Mouse (Mus musculus): ENCODE measurements around the gene Olfr93.
A peak's percentile ranks its signal among the peaks of the same experiment; 100 is the strongest.
"Not testable (repeated sequence)": the region's sequence is repeated elsewhere in the genome, so short reads cannot be mapped to it uniquely, and the experiment has no call there.

Olfr93 gene

GRCm38 (mm10) chr17:37161394-37161793 is at the start of gene Olfr93:
Gene Olfr93 (minus strand): TSS chr17:37161494.
- DNase-seq (ENCODE audit: low spot score in 2 of 2) = no peak

- DNase-seq (ENCODE audit: low spot score in 2 of 2) = no peak
Measured at GRCm38 (mm10) chr17:37203917-37204236, 42.6 kb upstream of the Olfr93 start.

DNA sequence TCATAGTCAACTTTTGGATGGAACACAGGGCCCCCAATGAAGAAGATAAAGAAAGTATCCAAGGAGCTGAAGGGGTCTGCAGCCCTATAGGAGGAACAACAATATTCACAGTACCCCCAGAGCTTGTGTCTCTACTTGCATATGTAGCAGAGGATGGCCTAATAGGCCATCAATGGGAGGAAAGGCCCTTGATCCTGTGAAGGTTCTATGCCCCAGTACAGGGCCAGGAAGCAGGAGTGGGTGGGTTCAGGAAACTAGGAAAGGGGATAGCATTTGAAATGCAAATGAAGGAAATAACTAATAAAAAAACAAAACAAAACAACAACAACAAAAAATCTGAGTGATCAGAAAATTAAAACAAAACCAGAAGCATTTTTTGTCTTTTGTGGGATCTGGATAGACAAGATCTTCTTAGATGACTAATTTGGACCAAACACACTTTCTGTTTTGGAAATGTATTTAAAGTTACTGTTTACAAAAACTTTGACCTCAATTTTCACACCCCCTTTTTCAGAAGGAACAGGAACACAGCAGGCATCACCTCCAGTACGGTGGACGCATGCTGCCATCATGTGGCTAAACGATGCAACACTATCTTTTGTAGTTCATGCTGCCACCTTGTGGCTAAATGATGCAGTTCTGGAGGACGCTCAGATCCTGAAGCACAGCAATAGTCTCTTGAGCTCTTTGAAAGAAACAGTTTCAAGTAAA is 42.1 kb upstream of the Olfr93 start:
- peak; percentile 60 to 70 for DNase-seq (ENCODE audit: low spot score in 2 of 2)

DNA sequence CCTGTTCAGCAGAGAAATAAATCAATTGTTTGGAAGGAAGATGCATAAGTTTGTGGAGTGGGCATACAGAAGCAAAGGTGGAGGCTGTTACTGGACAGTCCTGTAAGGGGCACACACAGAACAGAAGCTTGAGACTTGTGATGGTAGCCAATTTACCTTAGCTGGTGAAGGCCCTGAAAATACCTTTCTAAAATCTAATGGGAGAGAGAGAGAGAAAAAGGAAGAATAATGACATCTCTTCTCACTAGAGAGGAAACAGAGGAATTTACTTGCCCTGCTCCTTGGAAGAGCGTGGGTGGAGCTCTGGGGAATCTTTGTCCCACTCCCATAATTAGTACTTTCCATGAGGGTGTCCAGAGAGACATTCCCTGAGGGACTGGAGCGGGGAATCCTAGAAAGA is 39.6 kb upstream of the Olfr93 start, which contains the start of gene Olfr94:
Olfr94 (minus strand) TSS at position 101 of the 400 bp plus-strand sequence.
- no peak for DNase-seq (ENCODE audit: low spot score in 2 of 2)

DNA sequence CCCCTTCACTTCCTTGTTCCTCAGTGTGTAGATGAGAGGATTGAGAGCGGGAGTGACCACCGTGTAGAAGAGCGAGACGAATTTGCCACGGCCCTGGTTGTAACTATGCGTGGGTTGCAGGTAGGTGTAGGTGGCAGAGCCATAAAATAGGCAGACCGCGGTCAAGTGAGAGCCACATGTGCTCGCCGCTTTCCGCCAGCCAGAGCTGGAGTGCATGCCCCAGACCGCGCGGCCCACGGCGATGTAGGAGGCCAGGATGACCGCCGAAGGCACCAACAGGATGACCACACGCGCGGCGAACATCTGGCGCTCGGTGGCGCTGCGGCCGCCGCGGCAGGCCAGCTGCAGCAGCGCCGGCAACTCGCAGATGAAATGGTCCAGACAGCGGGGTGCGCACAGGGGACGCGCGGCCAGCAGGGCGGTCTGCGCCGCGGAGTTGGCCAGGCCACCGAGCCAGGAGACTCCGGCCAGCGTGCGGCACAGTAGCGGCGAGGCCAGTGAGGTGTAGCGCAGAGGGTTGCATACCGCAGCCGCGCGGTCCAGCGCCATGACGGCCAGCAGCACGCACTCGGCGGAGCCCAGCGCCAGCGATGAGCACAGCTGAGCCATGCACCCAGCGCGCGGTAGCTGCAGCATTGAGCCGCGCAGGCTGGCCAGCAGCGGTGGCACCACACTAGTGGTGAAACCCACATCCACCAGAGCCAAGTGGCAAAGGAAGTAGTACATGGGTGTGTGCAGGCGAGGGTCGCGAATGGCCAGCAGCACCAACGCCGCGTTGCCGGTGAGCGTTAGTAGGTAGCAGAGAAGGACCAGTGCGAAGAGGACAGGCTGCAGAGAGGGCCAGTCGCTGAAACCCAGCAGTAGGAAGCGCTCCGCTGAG is 35.8 kb upstream of the Olfr93 start:
- DNase-seq (ENCODE audit: low spot score in 2 of 2) = no peak

- no peak for DNase-seq (ENCODE audit: low spot score in 2 of 2)
Measured at GRCm38 (mm10) chr17:37194782-37195181, 33.5 kb upstream of the Olfr93 start.

GRCm38 (mm10) chr17:37193656-37194055 is 32.4 kb upstream of the Olfr93 start, which contains the start of gene Ubd:
Gene Ubd (plus strand): TSS chr17:37193892.
- no peak for DNase-seq (ENCODE audit: low spot score in 2 of 2)

GRCm38 (mm10) chr17:37193032-37193431 is 31.7 kb upstream of the Olfr93 start:
- no peak for DNase-seq (ENCODE audit: low spot score in 2 of 2)

GRCm38 (mm10) chr17:37190711-37191110 is 29.4 kb upstream of the Olfr93 start:
- no peak for DNase-seq (ENCODE audit: low spot score in 2 of 2)

DNA sequence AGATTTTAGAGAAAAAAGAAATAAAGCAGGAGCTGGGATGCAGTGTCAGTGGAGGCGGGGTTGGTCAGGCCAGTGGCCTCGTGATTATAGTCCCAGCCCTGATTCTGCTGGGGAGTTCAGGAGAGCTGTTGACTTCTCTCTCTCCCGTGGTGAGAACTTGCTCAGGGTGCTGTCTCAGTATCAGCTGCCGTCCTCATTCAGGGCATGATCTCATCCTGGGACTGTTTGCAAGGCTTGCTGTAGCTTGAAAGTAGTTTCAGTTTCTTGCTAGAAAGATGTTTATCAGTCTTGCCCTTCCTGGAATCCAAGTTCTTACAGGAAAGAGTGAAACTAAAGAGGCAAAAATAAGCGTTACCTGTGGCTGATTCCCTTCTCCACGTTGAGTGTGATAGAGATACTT is 24.2 kb upstream of the Olfr93 start:
- no peak for DNase-seq (ENCODE audit: low spot score in 2 of 2)

- not testable (repeated sequence) for DNase-seq (ENCODE audit: low spot score in 2 of 2)
Measured at GRCm38 (mm10) chr17:37131366-37131765, 29.9 kb downstream of the Olfr93 start.

DNA sequence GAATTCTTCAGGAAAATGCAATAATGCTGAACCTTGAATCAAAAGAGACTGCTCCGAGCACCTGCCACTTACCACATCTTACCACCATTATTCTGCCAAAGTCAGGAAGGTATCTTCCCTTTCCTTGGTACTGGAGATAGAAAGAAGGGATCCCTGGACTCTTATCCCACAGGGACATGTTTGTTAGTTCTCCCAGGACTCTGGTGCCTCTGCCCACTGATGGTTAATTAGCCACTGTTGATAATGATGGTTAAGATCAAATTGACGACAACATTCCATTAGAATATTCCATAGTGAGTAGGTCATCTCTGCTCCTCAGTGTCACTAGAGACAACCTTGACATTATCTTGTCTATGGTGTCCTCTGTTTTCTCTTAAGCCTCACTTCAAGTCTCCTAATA is 41.3 kb downstream of the Olfr93 start, which contains the start of gene Olfr92:
Olfr92 (minus strand) TSS at position 101 of the 400 bp plus-strand sequence.
- no peak for DNase-seq (ENCODE audit: low spot score in 2 of 2)

- DNase-seq (ENCODE audit: low spot score in 2 of 2) = no peak
Measured at GRCm38 (mm10) chr17:37098178-37098577, 63.1 kb downstream of the Olfr93 start, which contains the start of gene Olfr91. Gene Olfr91 (minus strand): TSS chr17:37098278.

DNA sequence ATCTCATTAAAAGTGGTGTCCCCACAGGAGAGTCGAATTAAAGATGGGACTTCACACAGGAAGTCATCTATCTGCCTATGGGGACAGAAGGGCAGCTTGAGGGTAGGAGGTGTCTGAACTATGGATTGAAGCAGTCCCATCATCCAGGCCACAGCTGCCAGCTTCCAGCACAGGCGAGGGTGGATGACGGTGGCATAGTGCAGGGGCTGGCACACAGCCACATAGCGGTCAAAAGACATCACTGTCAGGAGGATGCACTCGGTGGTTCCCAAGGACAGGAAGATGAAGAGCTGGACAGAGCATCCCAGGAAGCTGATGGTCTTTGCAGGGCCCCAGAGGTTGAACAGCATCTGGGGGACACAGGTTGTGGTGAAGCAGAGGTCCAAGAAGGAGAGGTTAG is 68.0 kb downstream of the Olfr93 start:
- no peak for DNase-seq (ENCODE audit: low spot score in 2 of 2)

GRCm38 (mm10) chr17:37092198-37092597 is 69.1 kb downstream of the Olfr93 start:
- DNase-seq (ENCODE audit: low spot score in 2 of 2) = no peak

Measured in natural killer cell, adult 2 months (primary cell).